Mouse (Mus musculus) mature B cell (primary cell): ENCODE measurements around the gene Abcf2.
"Not testable (repeated sequence)": the region's sequence is repeated elsewhere in the genome, so short reads cannot be mapped to it uniquely, and the experiment has no call there.

Experiments
- in situ Hi-C: fragments of 300-500 bp; cut with MboI; formaldehyde crosslinking; loops from 2 replicates; pipeline ENCODE4 v1.14.3; 2019

The Abcf2 gene

GRCm38 (mm10) chr5:24586547-24587199, 9.4 kb upstream of the Abcf2 start, which contains the start of gene Chpf2:
Gene Chpf2 (plus strand): TSS chr5:24586741.
- in situ Hi-C loops: no loop called here

- in situ Hi-C loops: no loop called here
Observed at GRCm38 (mm10) chr5:24586106-24586505, 8.8 kb upstream of the Abcf2 start.

DNA sequence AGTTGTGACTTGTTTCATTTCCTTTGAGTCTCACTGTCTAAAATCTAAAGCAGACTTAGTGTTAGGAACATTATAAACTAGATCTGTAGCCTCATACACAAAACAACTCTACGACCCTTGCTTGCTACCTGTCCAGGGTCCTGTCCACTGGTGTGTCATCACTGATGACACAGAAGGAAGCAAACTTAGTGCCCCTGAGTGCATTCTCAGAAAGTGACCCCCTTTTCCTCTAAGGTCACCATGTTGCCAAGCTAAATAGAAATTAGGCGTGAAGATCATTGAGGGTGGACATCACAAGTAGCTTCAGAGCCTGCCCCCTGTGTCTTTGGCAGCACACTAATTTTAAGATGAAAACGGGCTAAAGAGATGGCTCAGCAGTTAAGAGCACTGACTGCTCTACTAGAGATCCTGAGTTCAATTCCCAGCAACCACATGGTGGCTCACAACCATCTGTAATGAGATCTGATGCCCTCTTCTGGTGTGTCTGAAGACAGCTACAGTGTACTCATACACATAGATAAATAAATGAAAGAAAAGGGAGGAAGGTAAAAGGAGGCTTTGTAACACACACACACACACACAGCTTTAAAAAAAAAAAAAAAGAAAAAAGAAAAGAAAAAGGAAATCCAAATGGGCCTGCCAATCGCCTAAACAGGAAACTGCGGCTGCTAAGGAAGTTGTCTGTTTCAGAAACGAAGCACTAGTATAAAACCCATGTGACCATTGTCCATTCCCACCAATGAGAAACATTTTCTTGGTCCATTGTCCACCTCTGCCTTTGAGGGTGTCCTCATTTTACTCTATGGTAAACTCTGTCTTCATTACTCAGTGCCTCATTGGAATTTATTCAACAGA, 1.1 kb upstream of the Abcf2 start:
- in situ Hi-C loops: no loop called here

DNA sequence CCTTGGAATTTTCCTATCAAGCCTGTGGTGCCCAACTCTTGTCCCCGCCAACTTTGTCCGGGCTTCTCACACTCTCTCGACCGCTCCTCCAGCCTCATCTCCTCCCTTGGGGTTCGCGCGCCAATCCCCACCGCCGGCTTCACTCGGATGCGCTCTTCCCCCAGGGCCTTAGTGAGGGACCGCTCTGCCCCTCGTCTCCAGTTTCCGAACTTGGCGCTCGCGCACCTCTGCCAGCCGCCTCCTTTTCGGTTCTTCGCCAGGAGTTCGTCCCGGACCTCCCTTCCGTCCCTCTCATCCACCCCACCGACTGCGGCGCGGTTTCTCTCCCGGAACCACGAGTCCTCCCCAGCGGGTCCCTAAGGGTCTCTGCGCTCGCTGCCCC, 475 bp downstream of the Abcf2 start:
- in situ Hi-C loops: no loop called here

GRCm38 (mm10) chr5:24575948-24576347, 1.3 kb downstream of the Abcf2 start:
- in situ Hi-C loops: no loop called here

- in situ Hi-C loops: no loop called here
Observed at GRCm38 (mm10) chr5:24556709-24557108, 20.6 kb downstream of the Abcf2 start, which contains the start of gene 4931409K22Rik. Gene 4931409K22Rik (minus strand): TSS chr5:24556809.

- in situ Hi-C loops: not testable (repeated sequence)
Observed at GRCm38 (mm10) chr5:24555335-24555734, 21.9 kb downstream of the Abcf2 start.

GRCm38 (mm10) chr5:24553621-24554244, 23.5 kb downstream of the Abcf2 start:
- in situ Hi-C loops: no loop called here

DNA sequence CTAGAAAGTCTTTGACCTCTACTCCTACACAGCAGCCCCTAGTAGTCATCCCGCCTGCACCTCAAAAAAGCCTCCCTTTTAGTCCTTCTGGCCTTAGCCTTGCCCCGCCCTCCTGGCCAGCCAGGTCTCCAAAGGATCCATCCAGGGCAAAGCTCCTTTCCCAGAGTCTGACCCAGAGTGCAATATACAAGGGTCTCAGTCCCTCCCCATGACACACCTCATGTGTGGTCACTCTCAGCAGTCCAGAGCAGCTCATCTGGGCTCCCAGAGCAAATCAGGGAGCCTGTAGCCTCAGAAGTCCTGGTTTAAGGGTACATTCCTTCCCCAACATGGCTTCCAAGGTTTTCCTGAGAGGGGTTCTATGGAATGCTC, 26.0 kb downstream of the Abcf2 start:
- in situ Hi-C loops: no loop called here

GRCm38 (mm10) chr5:24550598-24551316, 26.5 kb downstream of the Abcf2 start:
- in situ Hi-C loops: no loop called here

DNA sequence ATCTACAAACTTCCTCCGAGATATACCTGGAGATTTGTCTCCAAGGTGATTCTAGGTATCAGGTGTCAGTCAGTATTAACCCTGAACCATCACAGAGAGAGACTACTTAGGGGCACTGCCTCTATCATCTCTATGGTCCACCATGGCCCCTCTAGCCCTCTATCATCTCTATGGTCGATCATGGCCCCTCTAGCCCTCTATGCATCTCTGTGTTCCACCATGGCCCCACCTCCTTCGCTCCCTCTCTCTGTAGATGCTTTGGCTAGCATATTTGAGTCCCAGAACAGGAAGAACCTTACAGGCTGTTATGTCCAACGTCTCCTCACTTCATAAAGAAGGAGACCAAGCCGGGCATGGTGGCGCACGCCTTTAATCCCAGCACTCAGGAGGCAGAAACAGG, 34.6 kb downstream of the Abcf2 start:
- in situ Hi-C loops: no loop called here

GRCm38 (mm10) chr5:24541144-24541569, 36.1 kb downstream of the Abcf2 start:
- in situ Hi-C loops: no loop called here

DNA sequence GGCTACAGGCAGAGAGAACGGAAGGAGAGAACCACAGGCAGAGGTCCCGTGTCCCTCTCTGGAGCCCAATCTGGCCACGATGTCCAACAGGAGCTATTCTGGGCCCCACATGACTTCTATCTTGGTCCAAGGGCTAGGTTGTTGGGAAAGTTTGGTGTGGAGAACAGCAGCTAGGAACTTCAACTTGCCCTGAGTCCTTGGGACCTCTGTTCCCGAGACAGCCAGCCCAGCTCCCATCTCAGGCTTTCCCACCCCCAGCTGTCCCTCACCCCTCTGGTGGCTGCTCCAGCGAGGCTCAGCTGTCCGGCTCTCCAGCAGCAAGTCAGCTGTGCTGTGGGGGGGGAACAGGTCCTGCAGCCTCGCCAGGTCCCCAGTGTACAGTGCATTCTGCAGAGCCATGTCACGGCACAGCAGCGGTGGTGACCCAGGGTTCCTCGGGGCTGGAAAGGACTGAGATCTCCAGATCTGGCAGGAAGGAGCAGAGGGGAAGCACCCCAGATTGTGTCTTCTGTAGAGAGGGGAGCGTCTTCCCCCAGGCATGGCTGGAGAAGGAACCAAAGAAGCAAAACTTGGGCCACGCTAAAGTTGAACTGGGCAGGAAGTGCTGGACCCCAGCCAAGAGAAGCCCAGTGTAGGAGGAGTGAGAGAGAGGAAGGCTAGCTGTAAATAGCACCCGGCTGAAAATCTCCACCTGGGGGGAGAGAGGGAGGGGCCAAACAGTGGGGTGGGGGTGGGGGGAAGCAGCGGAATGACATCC, 36.7 kb downstream of the Abcf2 start, which contains the start of gene Asb10:
TSS of gene Asb10 (minus strand) at position 592 of the 757 bp plus-strand sequence.
- in situ Hi-C loops: no loop called here

- in situ Hi-C loops: no loop called here
Observed at GRCm38 (mm10) chr5:24539571-24540296, 37.5 kb downstream of the Abcf2 start.

- in situ Hi-C loops: no loop called here
Observed at GRCm38 (mm10) chr5:24537618-24538017, 39.6 kb downstream of the Abcf2 start.

DNA sequence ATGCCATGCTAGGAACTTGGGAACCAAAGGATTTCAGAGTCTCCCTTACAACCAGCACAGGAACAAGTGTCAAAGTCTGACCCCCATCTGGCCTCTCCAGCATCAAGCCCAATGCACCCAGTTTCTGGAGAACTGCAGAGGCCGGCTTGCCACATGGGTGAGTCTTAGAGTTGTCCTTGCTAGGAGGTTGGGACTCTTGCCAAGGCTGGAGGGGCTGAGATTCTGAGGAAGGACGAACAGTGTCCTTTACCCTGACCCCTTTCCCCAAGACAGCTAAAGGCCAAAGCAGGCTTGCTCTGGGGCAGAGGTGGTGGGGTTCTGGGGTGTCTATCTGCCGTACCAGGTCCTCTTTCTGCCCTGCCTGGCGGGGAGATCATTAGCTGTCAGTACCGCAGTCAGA, 40.8 kb downstream of the Abcf2 start:
- in situ Hi-C loops: no loop called here

GRCm38 (mm10) chr5:24535731-24536130, 41.5 kb downstream of the Abcf2 start:
- in situ Hi-C loops: no loop called here

DNA sequence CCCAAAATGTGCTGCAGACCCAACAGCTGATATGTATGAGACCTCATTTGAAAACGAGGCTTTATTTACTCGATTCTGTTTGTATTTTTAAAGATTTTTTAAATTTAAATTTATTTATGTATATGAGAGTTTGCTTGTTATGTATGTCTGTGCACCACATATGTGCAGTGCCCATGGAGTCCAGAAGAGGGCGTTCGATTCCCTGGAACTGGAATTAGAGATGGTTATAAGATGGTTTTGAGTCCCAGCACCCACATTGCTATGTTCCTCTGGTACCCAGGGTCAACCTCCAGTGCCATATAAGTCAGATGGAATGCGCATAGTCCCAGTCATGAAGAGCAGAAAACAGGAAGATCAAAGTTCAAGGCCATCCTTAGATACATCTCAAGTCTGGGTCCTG, 43.0 kb downstream of the Abcf2 start:
- in situ Hi-C loops: no loop called here

DNA sequence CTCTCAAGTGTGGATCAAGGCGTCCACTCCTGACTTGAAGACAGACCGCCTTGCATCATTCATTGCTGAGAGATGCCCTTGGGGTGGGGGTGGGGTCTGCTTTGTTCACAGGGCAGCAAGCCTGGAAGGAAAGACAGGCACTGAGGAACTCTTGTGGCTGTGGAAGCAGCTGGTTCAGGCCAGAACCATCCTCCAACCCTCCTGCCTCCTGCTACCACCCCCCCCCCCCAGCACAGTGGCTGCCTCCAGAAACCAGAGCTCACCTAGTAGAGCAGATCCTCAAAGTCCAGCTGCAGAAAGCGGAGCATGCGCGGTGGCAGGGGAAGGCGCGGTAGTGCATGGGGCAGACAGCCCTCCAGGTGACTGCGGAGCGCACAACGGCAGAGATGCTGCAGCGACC, 43.9 kb downstream of the Abcf2 start:
- in situ Hi-C loops: no loop called here

DNA sequence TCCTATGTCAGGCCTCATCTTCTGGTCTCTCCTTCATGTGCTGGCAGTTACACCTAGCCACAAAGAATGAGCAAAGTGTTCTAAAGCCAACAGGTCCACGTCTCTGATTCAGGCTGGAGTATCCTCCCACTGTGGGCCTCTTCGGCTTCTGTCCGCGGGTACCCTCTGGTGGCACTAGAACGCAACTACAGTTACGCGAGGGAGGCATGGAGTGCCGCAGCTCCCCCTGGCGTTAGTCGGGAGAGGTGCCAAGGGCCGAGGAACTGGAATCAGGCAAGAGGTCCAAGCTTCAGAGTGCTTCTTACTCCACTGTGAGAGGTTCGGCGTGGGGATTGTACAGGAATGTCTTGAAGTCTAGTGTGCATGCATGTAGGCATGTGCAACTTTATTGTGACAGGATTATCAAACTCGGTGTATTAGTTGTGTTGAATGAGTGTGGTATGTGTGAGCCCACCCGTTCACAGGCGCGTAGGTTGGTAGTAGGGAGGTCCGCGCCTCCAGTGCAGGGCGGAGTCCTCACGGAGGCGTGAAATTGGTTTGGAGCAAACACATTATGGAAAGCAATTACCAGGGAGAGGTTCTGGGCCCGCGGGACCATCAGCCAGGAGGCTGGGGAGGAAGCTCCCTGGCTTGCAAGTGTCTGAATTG, 47.1 kb downstream of the Abcf2 start:
- in situ Hi-C loops: no loop called here
